Comparison of ENCODE assay signal across 7 mouse cellular contexts in the genomic region with DNA sequence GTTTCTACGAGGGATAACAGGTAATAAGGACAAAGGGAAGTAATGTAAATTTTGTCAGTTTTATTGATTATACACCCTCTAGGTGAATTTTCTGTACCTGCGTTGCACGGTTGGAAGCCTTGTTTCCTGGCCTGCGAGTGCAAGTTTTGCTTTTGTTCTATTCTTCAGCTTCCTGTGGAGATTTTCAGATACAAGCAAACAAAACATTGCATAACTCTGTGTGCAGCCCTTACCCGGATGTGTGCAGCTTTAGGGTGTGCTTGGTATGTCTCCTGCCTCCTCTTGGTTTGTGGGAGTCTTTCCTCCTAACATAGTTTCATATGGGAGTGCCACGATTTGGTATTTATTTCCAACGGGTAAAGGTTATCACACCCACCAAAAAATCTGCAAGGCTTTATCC. TPM values are rescaled to one million over a fixed set of nuclear protein-coding genes. Genes with fewer than 3 reads are reported as not detected.
DNase-seq lines count a peak whose midpoint lies in the region; ATAC-seq lines count a peak whose summit lies in the region.

No protein-coding gene starts in this region.

- intact Hi-C loops in gastrocnemius, postnatal 36 days (cut with DNase I): no loop called here

- H3K36me3 ChIP-seq in hindbrain, embryonic 12.5 days: no peaks in the 10 kb centered on the region
- no peaks in the 10 kb centered on the region for H3K36me3 ChIP-seq in liver, embryonic 13.5 days

- no peaks in the 10 kb centered on the region for H3K9me3 ChIP-seq in hindbrain, embryonic 12.5 days (replicated peaks)
- no peaks in the 10 kb centered on the region for H3K9me3 ChIP-seq in liver, embryonic 13.5 days (replicated peaks)

- H3K9ac ChIP-seq in hindbrain, embryonic 12.5 days: 0 out of 2 replicates have a peak overlapping the region, but pooled peaks have one; percentile 74
- peak overlapping the region; percentile 85 for H3K9ac ChIP-seq in liver, embryonic 13.5 days

- H3K27me3 ChIP-seq in hindbrain, embryonic 12.5 days: no peaks in the 10 kb centered on the region
- no peaks in the 10 kb centered on the region for H3K27me3 ChIP-seq in liver, embryonic 13.5 days

- H3K4me2 ChIP-seq in hindbrain, embryonic 12.5 days (replicated peaks): peak overlapping the region; percentile 53
- peak overlapping the region; percentile 80 for H3K4me2 ChIP-seq in liver, embryonic 13.5 days

- ATAC-seq in common myeloid progenitor, adult 5-6 weeks (replicated peaks; ENCODE audit: low read depth, poor library complexity, severe bottlenecking): peak; percentile 39
- no peak for ATAC-seq in hindbrain, embryonic 12.5 days (ENCODE audit: low FRiP score)
- no peak for ATAC-seq in liver, embryonic 13.5 days (ENCODE audit: low read depth)

- 52% methylated on average over 7 of the region's 7 CpGs for WGBS in hindbrain, embryonic 12.5 days
- 27% methylated on average over 7 of the region's 7 CpGs for WGBS in liver, embryonic 13.5 days (ENCODE audit: insufficient replicate concordance)

- DNase-seq in spleen, postnatal 36 days (ENCODE audit: low spot score in 2 of 2): peak; percentile 9 to 25
- DNase-seq in spleen, postnatal 14 days (ENCODE audit: low spot score in 2 of 2): no peak
- no peak for DNase-seq in liver, embryonic 13.5 days
- DNase-seq in naive thymus-derived CD4-positive, alpha-beta T cell, adult 2 months (ENCODE audit: low read depth): peak; percentile 78
- DNase-seq in gastrocnemius, postnatal 36 days: no peak

- peak overlapping the region; percentile 63 for H3K4me3 ChIP-seq in hindbrain, embryonic 12.5 days
- H3K4me3 ChIP-seq in liver, embryonic 13.5 days (replicated peaks): peak overlapping the region; percentile 75

- H3K27ac ChIP-seq in hindbrain, embryonic 12.5 days: peak overlapping the region; percentile 98
- H3K27ac ChIP-seq in liver, embryonic 13.5 days: peak overlapping the region; percentile 97

- H3K4me1 ChIP-seq in hindbrain, embryonic 12.5 days: 0 out of 2 replicates have a peak, but pooled peaks cover 3% of the 10 kb centered on the region
- peaks cover 11% of the 10 kb centered on the region for H3K4me1 ChIP-seq in liver, embryonic 13.5 days (replicated peaks)

RNA-seq across cellular contexts. Expression of gene Gsta4, which starts 5.7 kb away (rescaled TPM):
- total RNA-seq in common myeloid progenitor, adult 5-6 weeks (2017): 6.6 and 13.0 TPM in 2 replicates
- polyA plus RNA-seq in hindbrain, embryonic 12.5 days (2016; fragmentation: Nextera tagmentation; extraction: Ambion mirVana): 51.5 and 53.6 TPM in 2 replicates
- 23.3 and 27.8 TPM in 2 replicates for polyA plus RNA-seq in liver, embryonic 13.5 days (2015; fragmentation: Nextera tagmentation; extraction: Ambion mirVana)
- total RNA-seq in gastrocnemius, postnatal 36 days (2021): 10 to 100 TPM; 10.8 to 14.3 TPM

RNA-seq across cellular contexts. Expression of gene Gsta1, which starts 53.6 kb away (rescaled TPM):
- not detected in 2 replicates for total RNA-seq in common myeloid progenitor, adult 5-6 weeks (2017)
- polyA plus RNA-seq in hindbrain, embryonic 12.5 days (2016; fragmentation: Nextera tagmentation; extraction: Ambion mirVana): not detected in 2 replicates
- polyA plus RNA-seq in liver, embryonic 13.5 days (2015; fragmentation: Nextera tagmentation; extraction: Ambion mirVana): 0.17 TPM in 1 of 2 replicates, not detected in the other
- total RNA-seq in gastrocnemius, postnatal 36 days (2021): not detected

Comparison
In these comparisons a context has a peak if more than half of its experiments do, and no peak if none do; other contexts are left out.
1. DNase-seq: peak in spleen, postnatal 36 days (2 of 2) and naive thymus-derived CD4-positive, alpha-beta T cell, adult 2 months (single experiment); none in spleen, postnatal 14 days (0 of 2), liver, embryonic 13.5 days (single experiment) and gastrocnemius, postnatal 36 days (0 of 2).